Mouse (Mus musculus) C2C12 (cell line): Measurements from ENCODE around the gene Zc3h10.

Experiments used
- CTCF ChIP-seq: IDR thresholded peaks from one replicate; pipeline ENCODE4 v1.5.1; 2011; ENCODE audit not compliant: control insufficient read depth, insufficient read depth, insufficient read length
- FOSL1 ChIP-seq: IDR thresholded peaks from one replicate; pipeline ENCODE4 v1.8.0; 2011; ENCODE audit warnings: mild to moderate bottlenecking, low read length; ENCODE audit not compliant: poor library complexity, insufficient read depth, severe bottlenecking
- MAX ChIP-seq: IDR thresholded peaks from one replicate; pipeline ENCODE4 v1.6.1; 2011; ENCODE audit warnings: mild to moderate bottlenecking, control low read depth
- MYOD1 ChIP-seq: IDR thresholded peaks from one replicate; pipeline ENCODE4 v1.6.1; 2011; ENCODE audit warnings: low read depth; ENCODE audit not compliant: control insufficient read depth, insufficient read length
- MYOG ChIP-seq: IDR thresholded peaks from one replicate; pipeline ENCODE4 v1.6.1; 2011; ENCODE audit not compliant: control insufficient read depth, insufficient read length; ENCODE audit errors: extremely low read depth

- TF ChIP-seq MYOG (no peak), CTCF (no peak), MYOD1 (no peak), MAX (no peak), FOSL1 (no peak)
Observed at GRCm38 (mm10) chr10:128492633-128493311, 54.8 kb downstream of the Zc3h10 start.
